Mouse (Mus musculus): Measurements from ENCODE around the gene Grk6. TPM values are rescaled to one million over a fixed set of nuclear protein-coding genes. Genes with fewer than 3 reads are reported as not detected.
A peak's percentile ranks its signal among the peaks of the same experiment; 100 is the strongest.
"Not testable (repeated sequence)": the region's sequence is repeated elsewhere in the genome, so short reads cannot be mapped to it uniquely, and the experiment has no call there.

The Grk6 gene
- polyA plus RNA-seq, 1 experiment: 52.7 TPM

DNA sequence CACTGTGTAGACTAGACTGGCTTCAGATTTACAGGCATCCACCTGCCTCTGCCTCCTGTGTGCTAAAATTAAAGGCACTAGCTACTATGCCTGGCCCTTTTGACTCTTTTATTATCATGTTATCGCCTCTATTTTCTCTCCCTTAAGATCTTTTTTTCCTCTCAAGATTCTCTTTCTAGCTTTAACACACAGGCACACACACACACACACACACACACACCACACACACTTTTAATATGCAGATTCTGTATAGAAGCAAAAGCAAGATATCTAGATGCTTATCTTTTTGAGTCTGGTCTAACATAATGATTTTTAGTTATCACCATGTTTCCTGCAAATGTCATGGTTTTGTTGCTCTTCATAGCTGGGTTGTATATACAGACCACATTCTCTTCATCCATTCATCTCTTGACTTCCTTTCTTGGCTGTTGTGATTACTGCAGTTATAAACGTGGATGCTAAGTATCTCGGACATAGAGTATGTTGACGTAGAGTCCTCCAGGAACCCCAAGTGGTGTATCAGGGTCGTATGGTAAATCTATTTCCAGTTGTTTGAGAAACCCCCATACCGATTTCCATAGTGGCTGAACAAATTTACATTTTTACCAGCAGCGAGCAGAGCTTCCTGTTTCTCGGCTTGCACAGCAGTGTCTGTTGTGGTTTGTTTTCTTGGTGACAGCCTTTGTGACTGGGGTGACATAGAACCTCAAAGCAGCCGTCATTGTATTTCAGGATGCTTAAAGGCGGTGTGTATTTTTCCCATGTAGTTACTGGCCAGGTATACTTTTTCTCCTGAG lies 12.8 kb upstream of the Grk6 start:
- Histone ChIP-seq H3K27me3 (ENCODE audit: control insufficient read depth, insufficient read depth, low read length) (no peaks in the 10 kb centered on the region), H3K4me3 (replicated peaks; ENCODE audit: insufficient read depth, low read depth, low read length) (no peak overlapping the region), H3K27ac (ENCODE audit: insufficient read depth, low read length) (no peak overlapping the region), H3K4me1 (ENCODE audit: control insufficient read depth, insufficient read depth, low read length) (no peaks in the 10 kb centered on the region)
- 71% methylated on average over 10 of the region's 10 CpGs for WGBS
- no peak for TF ChIP-seq POLR2A (IDR thresholded peaks at IDR 0.05; ENCODE audit: borderline replicate concordance, insufficient read depth, low read length)
- no peak for TF ChIP-seq CTCF (IDR thresholded peaks at IDR 0.05; ENCODE audit: borderline replicate concordance, insufficient read depth, low read depth, low read length)
- no peak for DNase-seq

DNA sequence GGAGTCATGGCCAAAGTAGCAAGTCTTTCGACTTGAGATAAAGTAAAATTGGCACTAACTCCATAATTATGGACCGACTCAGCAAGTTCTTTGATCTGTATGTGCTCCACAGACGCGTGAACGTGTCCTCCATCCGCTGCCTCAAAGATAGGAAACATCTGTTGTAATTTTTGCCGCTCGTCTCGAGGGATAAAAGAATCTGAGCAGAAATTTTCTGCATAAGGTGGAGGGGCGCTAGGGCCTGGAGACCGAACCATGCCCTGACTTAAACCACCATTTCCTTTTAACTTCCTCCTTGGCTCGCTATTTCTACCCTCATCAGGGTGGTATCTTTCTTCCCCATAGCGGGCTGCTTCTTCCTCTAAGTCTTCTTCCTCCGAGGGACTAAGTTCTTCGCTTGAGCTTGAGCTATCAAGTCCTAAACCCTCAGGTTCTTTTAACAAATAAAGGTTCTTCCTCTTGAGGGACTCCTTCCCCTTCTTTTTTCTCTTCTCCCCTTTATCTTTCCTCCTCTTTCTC lies 7.7 kb upstream of the Grk6 start:
- H3K4me1 ChIP-seq (ENCODE audit: control insufficient read depth, insufficient read depth, low read length); H3K4me3 ChIP-seq (replicated peaks; ENCODE audit: insufficient read depth, low read depth, low read length); DNase-seq; H3K27ac ChIP-seq (ENCODE audit: insufficient read depth, low read length); H3K27me3 ChIP-seq (ENCODE audit: control insufficient read depth, insufficient read depth, low read length): not testable (repeated sequence)
- 81% methylated on average over 15 of the region's 15 CpGs for WGBS

DNA sequence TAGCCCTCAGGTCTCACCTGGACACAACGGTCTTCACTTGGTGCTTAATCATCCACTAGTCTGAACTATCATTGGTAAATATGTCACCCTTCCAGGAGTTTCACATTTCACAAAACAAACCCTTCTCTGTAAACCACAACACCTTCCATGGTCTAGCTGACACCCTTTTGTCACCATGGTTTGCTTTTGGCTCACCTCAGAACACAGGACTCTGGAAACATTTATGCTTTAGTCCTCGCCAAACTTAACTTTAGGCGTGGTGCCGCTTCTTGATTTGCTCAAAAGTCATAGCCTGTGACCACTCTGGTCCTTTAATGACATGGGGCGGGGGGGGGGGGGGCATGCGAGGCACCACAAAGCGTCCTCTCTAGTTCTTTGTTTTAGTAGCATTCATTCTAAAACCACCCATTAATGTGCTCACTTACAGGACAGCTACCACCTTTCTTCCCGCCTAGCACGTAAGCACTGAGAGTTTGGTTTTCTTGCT lies 1.0 kb upstream of the Grk6 start:
- no peak for TF ChIP-seq POLR2A (IDR thresholded peaks at IDR 0.05; ENCODE audit: borderline replicate concordance, insufficient read depth, low read length)
- no peak for TF ChIP-seq CTCF (IDR thresholded peaks at IDR 0.05; ENCODE audit: borderline replicate concordance, insufficient read depth, low read depth, low read length)

DNA sequence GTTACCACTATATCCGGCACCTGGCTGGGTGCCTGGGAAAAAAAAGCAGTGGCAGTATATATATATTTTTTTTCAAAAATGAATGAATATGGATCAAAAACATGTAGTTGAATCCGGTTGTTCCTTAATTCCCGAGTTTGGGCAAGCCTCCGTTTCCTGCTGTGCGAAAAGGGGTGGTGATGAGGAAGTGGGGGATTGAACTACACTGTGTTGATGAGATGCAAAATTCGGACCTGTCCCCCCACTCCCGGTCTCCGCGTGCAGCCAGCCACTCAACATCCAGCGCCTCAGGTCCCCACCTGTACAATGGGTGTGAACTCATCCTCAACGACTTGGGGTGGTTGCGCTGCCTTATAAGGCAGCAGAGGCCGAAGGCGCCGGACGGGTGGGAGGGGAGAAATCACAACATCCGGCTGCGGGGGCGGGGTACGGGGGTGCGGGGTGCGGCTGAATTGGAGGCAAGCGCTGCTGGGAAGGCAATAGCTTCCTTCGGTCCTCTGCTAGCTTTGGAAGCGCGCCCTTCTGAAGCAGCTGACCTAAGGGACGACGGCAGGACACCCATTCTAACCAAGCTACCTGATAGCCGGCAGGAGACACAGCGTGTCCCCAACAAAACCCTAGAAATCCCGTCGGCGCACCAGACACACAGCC lies 461 bp upstream of the Grk6 start:
- TF ChIP-seq CTCF (IDR thresholded peaks at IDR 0.05; ENCODE audit: borderline replicate concordance, insufficient read depth, low read depth, low read length) (no peak), POLR2A (IDR thresholded peaks at IDR 0.05; ENCODE audit: borderline replicate concordance, insufficient read depth, low read length) (peak; percentile 71; the same call in 1 of the 2 replicates)
- Histone ChIP-seq H3K4me1 (ENCODE audit: control insufficient read depth, insufficient read depth, low read length) (no peaks in the 10 kb centered on the region), H3K27me3 (ENCODE audit: control insufficient read depth, insufficient read depth, low read length) (no peaks in the 10 kb centered on the region), H3K27ac (ENCODE audit: insufficient read depth, low read length) (peak overlapping the region; percentile 55; the same call in 1 of the 2 replicates), H3K4me3 (replicated peaks; ENCODE audit: insufficient read depth, low read depth, low read length) (peak overlapping the region; percentile 76)
- no peak for DNase-seq
- WGBS: under 1% methylated on average over 32 of the region's 33 CpGs

More for the DNA sequence above, 1.0 kb upstream of the Grk6 start:
- H3K27me3 ChIP-seq (ENCODE audit: control insufficient read depth, insufficient read depth, low read length): no peaks in the 10 kb centered on the region
- H3K4me1 ChIP-seq (ENCODE audit: control insufficient read depth, insufficient read depth, low read length): no peaks in the 10 kb centered on the region
- DNase-seq: no peak
- 35% methylated on average over 9 of the region's 9 CpGs for WGBS
- H3K27ac ChIP-seq (ENCODE audit: insufficient read depth, low read length): no peak overlapping the region; the same call in 1 of the 2 replicates
- peak overlapping the region; percentile 76 for H3K4me3 ChIP-seq (replicated peaks; ENCODE audit: insufficient read depth, low read depth, low read length)

DNA sequence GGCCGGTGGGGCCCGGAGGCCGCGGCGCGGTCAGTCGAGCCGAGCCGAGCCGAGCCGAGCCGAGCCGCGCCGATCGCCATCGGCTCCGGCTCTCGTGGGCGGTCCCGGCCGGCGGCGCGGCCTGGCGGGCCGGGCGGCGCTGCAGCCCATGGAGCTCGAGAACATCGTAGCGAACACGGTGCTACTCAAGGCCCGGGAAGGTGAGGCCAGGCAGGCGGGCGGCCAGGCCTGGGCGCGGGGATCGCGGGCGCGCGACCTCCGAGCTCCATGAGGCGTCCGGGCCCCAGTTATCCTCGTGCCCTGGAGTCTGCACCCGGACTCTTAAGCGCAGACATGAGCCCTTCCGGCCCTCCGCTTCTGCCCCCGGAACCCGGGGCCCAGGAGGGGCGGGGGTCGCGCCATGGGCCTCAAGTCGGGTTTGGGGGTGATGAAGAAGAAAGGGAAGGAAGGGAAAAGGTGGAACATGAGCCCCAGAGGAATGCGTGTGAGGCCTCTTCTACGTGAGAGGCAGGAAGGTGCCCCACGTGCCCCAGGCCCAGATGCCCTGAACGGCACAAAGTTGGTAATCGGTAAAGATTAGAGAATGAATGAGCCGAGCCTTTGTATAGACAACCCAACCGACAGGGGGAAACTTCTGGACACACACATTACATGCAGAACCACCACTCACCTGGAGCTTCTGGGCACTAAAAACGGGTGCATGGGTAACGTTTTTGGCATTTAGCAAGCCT lies 654 bp downstream of the Grk6 start:
- 0 out of 2 replicates have a peak, but pooled peaks cover 5% of the 10 kb centered on the region for H3K4me1 ChIP-seq (ENCODE audit: control insufficient read depth, insufficient read depth, low read length)
- peak overlapping the region; percentile 87 for H3K4me3 ChIP-seq (replicated peaks; ENCODE audit: insufficient read depth, low read depth, low read length)
- no peak for DNase-seq
- peak overlapping the region; percentile 81 for H3K27ac ChIP-seq (ENCODE audit: insufficient read depth, low read length)
- TF ChIP-seq CTCF (IDR thresholded peaks at IDR 0.05; ENCODE audit: borderline replicate concordance, insufficient read depth, low read depth, low read length) (no peak), POLR2A (IDR thresholded peaks at IDR 0.05; ENCODE audit: borderline replicate concordance, insufficient read depth, low read length) (0 out of 2 replicates have a peak, but pooled peaks have one; percentile 27)
- WGBS: under 1% methylated on average over 63 of the region's 66 CpGs
- H3K27me3 ChIP-seq (ENCODE audit: control insufficient read depth, insufficient read depth, low read length): no peaks in the 10 kb centered on the region

DNA sequence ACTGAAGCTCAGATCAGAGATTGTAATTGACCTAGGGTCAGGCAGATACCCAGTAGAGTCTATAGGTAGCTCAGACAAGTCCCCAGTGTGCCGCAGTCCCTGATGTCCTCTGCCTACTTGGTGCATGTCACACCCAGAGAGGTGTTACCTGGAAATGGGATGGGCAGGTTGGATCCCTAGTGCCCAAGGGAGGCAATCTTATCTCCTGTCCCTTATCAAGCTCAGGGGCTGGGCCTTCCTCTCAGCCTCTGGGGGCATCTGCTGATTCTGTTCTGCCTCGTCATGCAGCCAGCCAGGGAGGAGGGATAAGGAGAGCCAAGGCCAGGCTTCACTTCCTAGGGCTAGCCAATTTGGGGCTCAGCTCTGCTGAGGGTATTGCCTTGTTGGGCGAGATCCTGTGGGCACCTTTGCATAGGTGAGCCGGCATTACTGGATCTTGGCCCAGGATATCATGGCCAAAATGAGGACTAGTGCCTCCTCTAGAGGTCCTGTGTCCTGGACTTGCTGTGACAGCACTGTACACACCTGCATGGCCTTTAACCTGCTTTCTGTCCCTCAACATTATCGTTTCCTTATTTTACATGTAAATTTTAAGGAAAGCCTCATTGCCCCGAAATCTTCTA lies 1.7 kb downstream of the Grk6 start:
- no peak for DNase-seq
- Histone ChIP-seq H3K27ac (ENCODE audit: insufficient read depth, low read length) (no peak overlapping the region), H3K4me3 (replicated peaks; ENCODE audit: insufficient read depth, low read depth, low read length) (no peak overlapping the region), H3K4me1 (ENCODE audit: control insufficient read depth, insufficient read depth, low read length) (0 out of 2 replicates have a peak, but pooled peaks cover 8% of the 10 kb centered on the region), H3K27me3 (ENCODE audit: control insufficient read depth, insufficient read depth, low read length) (no peaks in the 10 kb centered on the region)
- no peak for TF ChIP-seq CTCF (IDR thresholded peaks at IDR 0.05; ENCODE audit: borderline replicate concordance, insufficient read depth, low read depth, low read length)
- 85% methylated on average over 6 of the region's 6 CpGs for WGBS

DNA sequence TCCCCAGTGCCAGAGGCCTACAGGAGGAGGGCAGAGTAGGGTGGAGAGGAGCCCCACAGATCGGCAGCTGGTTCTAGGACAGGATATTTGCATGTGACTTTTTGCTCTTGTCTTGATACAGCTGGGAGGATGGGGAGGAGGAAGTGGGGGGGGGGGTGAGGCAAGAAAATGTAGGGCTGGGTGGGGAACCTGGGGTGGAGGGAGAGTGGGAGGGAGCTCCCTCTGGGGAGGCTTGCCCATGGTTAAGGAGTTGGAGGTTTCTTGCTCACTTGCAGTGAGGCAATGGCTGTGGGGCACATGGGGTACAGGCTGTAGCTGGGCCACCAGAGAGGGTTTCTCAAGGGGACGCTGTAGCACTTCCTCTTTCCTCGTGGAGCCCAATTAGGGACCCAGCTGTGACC lies 2.7 kb downstream of the Grk6 start:
- H3K4me3 ChIP-seq (replicated peaks; ENCODE audit: insufficient read depth, low read depth, low read length): no peak overlapping the region
- H3K27ac ChIP-seq (ENCODE audit: insufficient read depth, low read length): no peak overlapping the region
- H3K4me1 ChIP-seq (ENCODE audit: control insufficient read depth, insufficient read depth, low read length): peaks cover 12% of the 10 kb centered on the region
- H3K27me3 ChIP-seq (ENCODE audit: control insufficient read depth, insufficient read depth, low read length): no peaks in the 10 kb centered on the region
- TF ChIP-seq CTCF (IDR thresholded peaks at IDR 0.05; ENCODE audit: borderline replicate concordance, insufficient read depth, low read depth, low read length) (no peak), POLR2A (IDR thresholded peaks at IDR 0.05; ENCODE audit: borderline replicate concordance, insufficient read depth, low read length) (no peak)
- DNase-seq: no peak
- WGBS: 56% methylated on average over 3 of the region's 3 CpGs

Data from cerebellum, adult 2 months (tissue).